Mouse (Mus musculus): Measurements from ENCODE around the gene Bst1.

The Bst1 gene

DNA sequence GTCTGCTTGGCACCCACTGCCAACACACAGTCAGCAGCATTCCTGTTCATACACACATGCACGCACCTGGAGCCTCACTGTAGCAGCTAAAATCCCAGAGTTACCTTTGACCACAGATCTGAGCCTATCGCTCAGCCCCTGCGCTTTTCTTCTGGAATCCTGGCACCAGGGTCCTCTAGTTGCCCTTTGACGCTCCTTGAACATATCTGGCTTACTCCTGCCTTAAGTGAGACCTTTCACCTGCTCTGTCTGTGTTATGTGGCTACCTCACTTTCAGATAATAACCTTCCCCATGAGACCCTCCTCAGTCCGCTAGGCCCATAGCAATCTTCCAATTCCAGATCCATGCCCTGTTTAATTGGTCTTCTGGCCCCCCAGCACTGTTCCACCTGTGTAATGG lies 41.4 kb downstream of the Bst1 start:
- DNase-seq: no peak

- no peak for DNase-seq
Measured at GRCm38 (mm10) chr5:43860670-43861431, 42.2 kb downstream of the Bst1 start.

GRCm38 (mm10) chr5:43863642-43864041 lies 45.0 kb downstream of the Bst1 start:
- no peak for DNase-seq

DNA sequence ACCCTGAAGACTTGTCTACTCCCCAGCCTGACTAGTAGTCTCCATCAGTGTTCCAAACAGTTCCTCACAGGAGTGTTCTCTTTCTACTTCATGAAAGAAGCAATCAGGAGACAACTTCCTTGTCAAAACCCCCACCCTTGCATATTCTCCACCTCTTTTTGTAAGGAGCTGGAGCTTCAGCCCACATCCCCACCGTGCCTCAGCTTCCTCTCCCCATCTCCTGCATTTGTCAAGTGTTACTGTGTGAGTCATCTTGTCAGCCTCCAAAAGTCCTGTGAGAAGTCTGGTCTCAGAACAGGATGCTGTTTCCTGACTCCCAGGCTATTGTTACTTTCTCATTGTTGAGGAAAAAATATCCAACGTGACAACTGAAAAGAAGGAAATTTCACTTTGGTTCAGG lies 46.6 kb downstream of the Bst1 start:
- no peak for DNase-seq

GRCm38 (mm10) chr5:43868253-43868652 lies 49.6 kb downstream of the Bst1 start, which contains the start of gene Cd38:
TSS of gene Cd38 (plus strand) at chr5:43868553.
- DNase-seq: no peak

- peak; percentile 32 to 58 for DNase-seq
Measured at GRCm38 (mm10) chr5:43868711-43869600, 50.3 kb downstream of the Bst1 start.

DNA sequence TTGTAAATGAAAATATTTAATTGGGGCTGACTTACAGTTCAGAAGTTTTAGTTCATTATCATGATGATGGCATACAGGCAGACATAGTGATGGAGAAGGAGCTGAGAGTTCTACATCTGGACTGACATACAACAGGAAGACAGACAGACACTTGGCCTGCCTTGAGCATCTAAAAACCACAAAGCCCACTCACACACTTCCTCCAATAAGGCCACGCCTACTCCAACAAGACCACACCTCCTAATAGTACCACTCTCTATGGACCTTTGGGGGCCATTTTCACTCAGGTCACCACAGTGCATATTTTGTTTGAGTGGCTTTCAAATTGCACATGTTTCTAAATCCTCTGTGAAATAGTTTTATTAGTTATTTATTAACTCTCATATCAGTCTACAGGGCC lies 53.2 kb downstream of the Bst1 start:
- DNase-seq: no peak

GRCm38 (mm10) chr5:43872652-43873051 lies 54.0 kb downstream of the Bst1 start:
- no peak for DNase-seq

DNA sequence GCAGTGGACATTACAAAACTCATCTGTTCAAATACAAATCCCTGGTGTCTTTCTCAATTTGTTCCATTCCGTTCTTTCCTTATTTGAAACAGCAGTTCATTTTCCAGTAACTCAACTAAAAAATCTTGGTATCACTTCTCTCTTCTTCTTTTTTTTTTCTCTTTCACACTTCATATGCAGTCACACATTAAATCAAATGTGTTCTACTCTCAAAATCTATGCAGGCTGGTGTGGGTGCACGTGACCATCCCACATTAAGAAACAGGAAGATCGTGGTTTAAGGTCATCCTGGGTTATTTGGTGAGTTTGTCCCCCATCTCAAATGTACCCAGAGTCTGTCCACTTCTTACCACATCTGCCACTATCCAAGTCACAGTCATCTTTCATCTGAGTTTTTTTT lies 63.3 kb downstream of the Bst1 start:
- no peak for DNase-seq

DNA sequence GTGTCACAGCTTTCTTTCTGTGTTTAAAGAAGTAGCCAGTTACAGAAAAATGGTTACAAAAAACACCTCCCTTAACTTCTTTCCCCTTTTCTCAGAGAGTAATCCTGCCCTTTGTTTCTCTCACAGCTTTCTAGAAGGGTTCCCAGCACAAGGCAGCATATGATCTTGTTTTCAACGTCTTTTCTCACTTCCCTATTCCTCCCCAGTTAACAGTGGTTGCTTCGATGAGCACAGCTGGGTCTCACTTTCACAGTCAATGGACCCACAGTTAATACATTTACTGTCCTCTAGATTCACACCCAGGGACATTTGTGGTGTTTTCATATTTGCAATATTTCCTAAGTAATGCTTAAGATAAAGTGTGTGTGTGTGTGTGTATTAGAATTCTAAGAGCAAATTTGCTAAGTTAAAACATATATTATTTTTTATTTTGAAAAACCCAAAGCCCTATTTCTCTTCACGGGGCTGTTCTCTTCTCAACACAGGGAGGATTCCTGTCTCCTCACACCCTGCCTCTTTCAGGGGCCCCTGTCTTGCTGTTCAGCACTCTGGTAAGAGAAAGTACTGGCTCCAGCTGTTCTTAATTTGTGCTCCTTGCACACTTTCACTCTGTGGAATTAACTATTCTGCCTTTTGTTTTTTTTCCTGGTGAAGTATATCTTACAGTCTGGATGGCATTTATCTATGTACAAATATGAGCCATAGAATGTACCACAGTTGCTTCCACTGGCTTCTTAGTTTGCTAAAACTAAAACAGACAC lies 66.6 kb downstream of the Bst1 start:
- DNase-seq: no peak

DNA sequence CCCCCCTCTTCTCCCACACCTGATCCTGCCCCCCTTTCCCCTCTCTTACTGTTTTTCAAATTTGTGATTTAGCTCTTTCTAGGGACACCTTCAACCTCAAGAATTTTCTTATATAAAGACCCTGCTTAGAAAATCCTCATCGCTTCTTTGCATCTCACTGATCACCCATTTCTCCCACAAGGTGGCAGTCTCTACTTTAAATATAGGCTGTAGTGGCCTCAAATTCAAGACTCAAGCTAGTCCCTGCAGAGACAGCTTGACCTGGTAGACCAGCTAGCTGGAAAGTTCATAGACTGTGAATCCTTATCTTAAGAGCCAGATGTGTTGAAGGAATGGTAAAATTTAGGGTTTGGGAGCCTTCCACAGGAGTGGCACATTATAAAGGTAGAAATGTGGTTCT lies 73.7 kb downstream of the Bst1 start:
- peak; percentile 41 to 74 for DNase-seq

Measured in kidney, postnatal 25 days (tissue).